Mouse (Mus musculus): ENCODE measurements around the gene 4930438A08Rik. TPM values are rescaled to one million over a fixed set of nuclear protein-coding genes. Genes with fewer than 3 reads are reported as not detected.

Gene 4930438A08Rik
- not detected in 2 replicates for polyA plus RNA-seq (2015; fragmentation: Nextera tagmentation; extraction: Ambion mirVana)

GRCm38 (mm10) chr11:58274572-58274971 lies at the start of gene 4930438A08Rik:
Gene 4930438A08Rik, plus strand, starts transcription at chr11:58274799.

GRCm38 (mm10) chr11:58306860-58307308 lies 32.3 kb downstream of the 4930438A08Rik start, which contains the start of gene Zfp692:
Gene Zfp692, plus strand, starts transcription at chr11:58307069.

GRCm38 (mm10) chr11:58330276-58331148 lies 55.9 kb downstream of the 4930438A08Rik start, which contains the start of the genes Zfp672 and Sh3bp5l:
Gene Zfp672, minus strand, starts transcription at chr11:58330339.
Gene Sh3bp5l, plus strand, starts transcription at chr11:58330724.

Other genes starting within 250 kb of the 4930438A08Rik start
- not detected in 2 replicates for gene Gm12248, start 181.7 kb upstream of the 4930438A08Rik start, polyA plus RNA-seq (2015; fragmentation: Nextera tagmentation; extraction: Ambion mirVana)
- 75.7 and 82.5 TPM in 2 replicates for gene Cnot8, start 170.6 kb upstream of the 4930438A08Rik start, polyA plus RNA-seq (2015; fragmentation: Nextera tagmentation; extraction: Ambion mirVana)
- gene Gemin5, start 106.3 kb upstream of the 4930438A08Rik start, polyA plus RNA-seq (2015; fragmentation: Nextera tagmentation; extraction: Ambion mirVana) = 10.5 and 11.2 TPM in 2 replicates
- 96.1 and 100 TPM in 2 replicates for gene Mrpl22, start 103.1 kb upstream of the 4930438A08Rik start, polyA plus RNA-seq (2015; fragmentation: Nextera tagmentation; extraction: Ambion mirVana)
- 3.4 and 4.4 TPM in 2 replicates for gene Igtp, start 75.2 kb upstream of the 4930438A08Rik start, polyA plus RNA-seq (2015; fragmentation: Nextera tagmentation; extraction: Ambion mirVana)
- gene Irgm2, start 75.2 kb upstream of the 4930438A08Rik start, polyA plus RNA-seq (2015; fragmentation: Nextera tagmentation; extraction: Ambion mirVana) = 1.7 and 2.0 TPM in 2 replicates
- 21.5 and 26.6 TPM in 2 replicates for gene Zfp692, start 32.3 kb downstream of the 4930438A08Rik start, polyA plus RNA-seq (2015; fragmentation: Nextera tagmentation; extraction: Ambion mirVana)
- gene Zfp672, start 55.5 kb downstream of the 4930438A08Rik start, polyA plus RNA-seq (2015; fragmentation: Nextera tagmentation; extraction: Ambion mirVana) = 48.4 and 48.9 TPM in 2 replicates
- gene Sh3bp5l, start 55.9 kb downstream of the 4930438A08Rik start, polyA plus RNA-seq (2015; fragmentation: Nextera tagmentation; extraction: Ambion mirVana) = 39.3 and 41.8 TPM in 2 replicates
- gene Lypd8, start 104.2 kb downstream of the 4930438A08Rik start, polyA plus RNA-seq (2015; fragmentation: Nextera tagmentation; extraction: Ambion mirVana) = not detected in 2 replicates
- gene 1810065E05Rik, start 146.3 kb downstream of the 4930438A08Rik start, polyA plus RNA-seq (2015; fragmentation: Nextera tagmentation; extraction: Ambion mirVana) = not detected in 2 replicates
- gene Gm12253, start 157.8 kb downstream of the 4930438A08Rik start, polyA plus RNA-seq (2015; fragmentation: Nextera tagmentation; extraction: Ambion mirVana) = not detected in 2 replicates
- gene Lypd9, start 178.1 kb downstream of the 4930438A08Rik start, polyA plus RNA-seq (2015; fragmentation: Nextera tagmentation; extraction: Ambion mirVana) = not detected in 2 replicates
- gene Olfr30, start 187.5 kb downstream of the 4930438A08Rik start, polyA plus RNA-seq (2015; fragmentation: Nextera tagmentation; extraction: Ambion mirVana) = not detected in 2 replicates
- not detected in 2 replicates for gene Olfr332, start 217.8 kb downstream of the 4930438A08Rik start, polyA plus RNA-seq (2015; fragmentation: Nextera tagmentation; extraction: Ambion mirVana)
- gene Olfr331, start 227.8 kb downstream of the 4930438A08Rik start, polyA plus RNA-seq (2015; fragmentation: Nextera tagmentation; extraction: Ambion mirVana) = not detected in 2 replicates

Data from neural tube, postnatal 0 days (tissue).